Mouse (Mus musculus) G1E (cell line): ENCODE data around the gene Plekhf1. TPM values are rescaled to one million over a fixed set of nuclear protein-coding genes. Genes with fewer than 3 reads are reported as not detected.
A peak's percentile ranks its signal among the peaks of the same experiment; 100 is the strongest.

ENCODE experiments used
- ATAC-seq: 2 replicates; pipeline ENCODE4 v1.8.0; 2016; ENCODE audit warnings: mild to moderate bottlenecking; ENCODE audit not compliant: insufficient number of reproducible peaks, poor library complexity, low FRiP score, severe bottlenecking; ENCODE audit errors: extremely low read depth
- DNase-seq: peaks from one replicate; pipeline ENCODE4 v3.0.0; 2012; ENCODE audit warnings: low spot score
- H3K27me3 ChIP-seq: 2 replicates; pipeline ENCODE4 v1.6.1; 2012; ENCODE audit warnings: mild to moderate bottlenecking, low read length, inconsistent platforms; ENCODE audit not compliant: insufficient read depth
- H3K36me3 ChIP-seq: replicated peaks from 2 replicates; pipeline ENCODE3; 2012; ENCODE audit warnings: mild to moderate bottlenecking, inconsistent platforms
- H3K4me1 ChIP-seq: 2 replicates; pipeline ENCODE4 v1.6.1; 2012; ENCODE audit warnings: low read depth, low read length, inconsistent platforms, mixed read lengths; ENCODE audit not compliant: insufficient read depth
- H3K4me3 ChIP-seq: 2 replicates; pipeline ENCODE4 v1.5.1; 2012; ENCODE audit warnings: low read depth, mild to moderate bottlenecking, inconsistent platforms, low read length, moderate library complexity, mixed read lengths
- H3K9me3 ChIP-seq: replicated peaks from 2 replicates; pipeline ENCODE4 v1.6.1; 2012; ENCODE audit warnings: inconsistent platforms
- CTCF ChIP-seq: IDR thresholded peaks from 2 replicates; pipeline ENCODE4 v1.5.1; 2012; ENCODE audit warnings: low read depth, low read length, inconsistent platforms, mixed read lengths
- GATA1 ChIP-seq: IDR thresholded peaks from 2 replicates; pipeline ENCODE4 v1.6.1; 2012; ENCODE audit warnings: borderline replicate concordance, low read length, inconsistent platforms, mixed read lengths
- GATA2 ChIP-seq: IDR thresholded peaks from 2 replicates; pipeline ENCODE4 v1.6.1; 2012; ENCODE audit warnings: low read depth, low read length, inconsistent platforms, borderline replicate concordance
- POLR2AphosphoS5 ChIP-seq: IDR thresholded peaks from 2 replicates; pipeline ENCODE4 v1.6.1; 2012; ENCODE audit warnings: low read depth, low read length, inconsistent platforms; ENCODE audit not compliant: insufficient replicate concordance
- TAL1 ChIP-seq: conservative IDR thresholded peaks from 2 replicates; pipeline ENCODE4 v1.6.1; 2012; ENCODE audit warnings: low read depth, low read length, inconsistent platforms, mixed read lengths
- polyA plus RNA-seq: library from polyadenylated mRNA; stranded (reverse); fragments of >175 nt; gene quantifications from 2 replicates; pipeline ENCODE4 v1.2.3, GENCODE M21; 2012
- total RNA-seq, 2 experiments: library from RNA; stranded (forward) in 1 of 2; stranded (reverse) in 1 of 2; fragments of 200-1000 nt in 1 of 2; fragments of >200 nt in 1 of 2; fragmentation: Nextera tagmentation in 1 of 2; gene quantifications; 2 replicates each; pipeline ENCODE4 v1.2.3; 2014 to 2017

Plekhf1 gene
- total and polyA plus RNA-seq, 3 experiments = 0.60 to 1.2 (median 0.93) TPM

DNA sequence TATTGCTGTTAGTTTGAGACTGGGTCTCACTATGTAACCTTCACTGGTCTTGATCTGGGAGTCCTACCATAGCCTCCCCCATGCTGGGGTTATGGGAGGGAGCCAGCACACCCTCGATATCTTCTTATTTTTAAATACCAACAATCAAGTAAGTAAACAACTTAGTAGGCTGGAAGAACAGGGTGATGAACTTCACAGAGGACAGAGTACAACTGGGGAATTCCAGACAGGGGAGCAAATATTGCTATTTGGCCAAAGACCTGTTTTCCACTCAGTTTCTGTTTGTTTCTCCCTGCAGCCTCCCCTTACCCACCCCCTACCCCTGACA is 43.4 kb downstream of the Plekhf1 start:
- H3K4me1 ChIP-seq = peaks cover 7% of the 10 kb centered on the region; the same call in 1 of the 2 replicates
- H3K9me3 ChIP-seq = peaks cover 57% of the 10 kb centered on the region
- no peaks in the 10 kb centered on the region for H3K36me3 ChIP-seq
- H3K4me3 ChIP-seq = peak overlapping the region; percentile 62; the same call in 1 of the 2 replicates
- no peak for TF ChIP-seq CTCF
- TF ChIP-seq GATA1 = no peak
- TF ChIP-seq POLR2AphosphoS5 = no peak
- TF ChIP-seq TAL1 = no peak
- TF ChIP-seq GATA2 = no peak
- DNase-seq (peak; percentile 42), ATAC-seq (no peak)
- no peaks in the 10 kb centered on the region; the same call in 1 of the 2 replicates for H3K27me3 ChIP-seq

DNA sequence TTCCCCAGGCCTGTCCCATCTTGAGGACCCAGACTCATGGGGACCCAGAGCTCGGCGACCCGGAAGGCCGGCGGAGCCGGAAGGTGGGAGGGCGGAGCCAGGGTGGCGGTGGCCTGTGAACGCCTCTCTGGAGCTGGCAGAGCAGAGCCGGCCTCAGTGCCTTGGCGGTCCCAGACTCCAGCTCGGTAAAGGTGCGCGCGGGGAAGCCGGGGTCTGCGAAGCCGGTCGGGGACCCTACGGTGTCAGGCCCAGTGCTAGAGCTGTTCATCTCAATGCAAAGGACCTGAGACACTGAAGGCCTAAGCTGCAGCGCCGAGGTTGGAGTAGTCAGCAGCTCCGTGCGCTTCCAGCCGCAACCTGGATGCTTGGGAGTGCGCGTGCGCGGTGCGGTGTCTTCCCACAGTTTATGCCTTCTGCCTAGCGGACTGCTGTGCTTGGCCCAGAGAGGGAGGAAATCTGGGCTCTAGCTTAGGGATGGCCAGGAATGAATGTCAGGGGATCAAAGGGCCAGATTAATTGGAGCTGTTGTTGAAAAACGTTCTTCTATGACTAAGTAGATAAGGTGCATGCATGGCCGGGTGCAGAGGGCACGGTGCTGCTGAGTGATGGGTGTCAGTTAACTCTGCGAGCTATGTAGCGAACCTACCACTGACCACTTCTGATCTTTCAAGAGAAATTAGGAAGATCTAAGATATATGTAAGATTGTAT is 44.0 kb downstream of the Plekhf1 start:
- peak; percentile 29 for ATAC-seq
- peak overlapping the region; percentile 62 for H3K4me3 ChIP-seq
- peak; percentile 90 for DNase-seq
- TF ChIP-seq POLR2AphosphoS5 (no peak), GATA2 (no peak), CTCF (no peak), GATA1 (no peak), TAL1 (no peak)
- peaks cover 7% of the 10 kb centered on the region; the same call in 1 of the 2 replicates for H3K4me1 ChIP-seq
- H3K9me3 ChIP-seq = peaks cover 52% of the 10 kb centered on the region
- no peaks in the 10 kb centered on the region for H3K36me3 ChIP-seq
- H3K27me3 ChIP-seq = no peaks in the 10 kb centered on the region; the same call in 1 of the 2 replicates

DNA sequence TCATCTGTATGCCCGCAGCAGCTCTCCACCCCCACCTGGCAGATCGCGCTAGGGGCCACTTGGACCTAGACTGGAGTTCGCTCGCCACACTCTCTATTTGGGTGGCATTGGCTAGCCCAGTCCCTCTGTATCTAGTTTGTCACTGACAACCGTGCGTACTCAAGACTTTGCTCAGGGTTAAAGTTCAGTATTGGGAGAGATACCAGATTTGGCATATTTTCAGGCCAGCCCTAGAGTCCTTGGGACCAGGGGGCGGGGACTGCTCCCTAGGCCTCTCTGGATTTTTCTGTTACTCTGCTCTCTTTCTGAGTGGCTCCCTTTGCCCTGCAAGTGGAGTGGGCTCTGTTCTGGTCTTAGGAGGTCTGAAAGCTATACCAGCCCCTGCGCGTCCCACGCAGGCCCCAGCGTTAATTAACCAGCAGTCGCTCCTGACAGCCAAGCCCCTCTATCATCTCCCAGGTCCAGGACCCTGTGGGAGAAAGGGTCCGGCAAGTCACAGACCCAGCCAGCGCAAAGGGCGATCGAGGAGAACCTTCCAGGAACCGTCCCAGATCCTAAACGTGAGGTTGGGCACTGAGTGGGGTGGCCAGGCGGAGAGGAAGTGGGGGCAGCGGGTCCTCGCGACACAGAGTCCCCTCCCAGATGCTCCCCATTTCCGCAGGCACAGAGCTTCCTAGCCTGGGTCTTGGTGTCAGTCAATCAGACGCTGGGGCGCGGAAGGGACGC is 44.7 kb downstream of the Plekhf1 start, which contains the start of gene 1600014C10Rik:
Gene 1600014C10Rik, plus strand, starts transcription at position 256 of the 726 bp plus-strand sequence.
- peaks cover 45% of the 10 kb centered on the region for H3K9me3 ChIP-seq
- peak within 1 kb of the TSS; percentile 62 for H3K4me3 ChIP-seq
- ATAC-seq (peak; percentile 12), DNase-seq (no peak)
- no peaks in the 10 kb centered on the region; the same call in 1 of the 2 replicates for H3K27me3 ChIP-seq
- H3K36me3 ChIP-seq = no peaks in the 10 kb centered on the region
- TF ChIP-seq CTCF (no peak), GATA1 (no peak), POLR2AphosphoS5 (no peak), GATA2 (no peak), TAL1 (no peak)
- peaks cover 7% of the 10 kb centered on the region; the same call in 1 of the 2 replicates for H3K4me1 ChIP-seq

DNA sequence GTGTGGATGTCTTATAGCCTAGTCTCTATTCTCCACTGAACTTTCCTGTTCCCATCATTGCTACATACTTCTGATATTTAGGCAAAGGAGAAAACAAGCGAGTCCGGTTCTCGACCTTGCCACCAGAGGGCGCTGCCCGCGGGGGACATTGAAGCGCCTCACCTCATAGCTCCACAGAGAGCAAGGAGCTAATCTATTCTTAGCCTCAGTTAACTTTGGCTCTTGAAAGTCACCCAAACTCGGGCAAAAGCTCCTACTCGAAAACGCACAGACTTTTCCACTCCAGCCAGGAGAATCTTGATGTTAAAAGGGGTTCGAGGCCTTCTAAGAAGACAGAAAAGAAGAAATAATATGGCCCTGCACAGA is 45.2 kb downstream of the Plekhf1 start:
- TF ChIP-seq GATA2 = no peak
- TF ChIP-seq TAL1 = no peak
- no peak for TF ChIP-seq POLR2AphosphoS5
- no peak for TF ChIP-seq GATA1
- no peak for TF ChIP-seq CTCF
- DNase-seq = peak; percentile 29
- Histone ChIP-seq H3K36me3 (no peaks in the 10 kb centered on the region), H3K9me3 (peaks cover 41% of the 10 kb centered on the region), H3K4me1 (peaks cover 7% of the 10 kb centered on the region; the same call in 1 of the 2 replicates), H3K4me3 (peak overlapping the region; percentile 62; the same call in 1 of the 2 replicates), H3K27me3 (no peaks in the 10 kb centered on the region; the same call in 1 of the 2 replicates)
- no peak for ATAC-seq

DNA sequence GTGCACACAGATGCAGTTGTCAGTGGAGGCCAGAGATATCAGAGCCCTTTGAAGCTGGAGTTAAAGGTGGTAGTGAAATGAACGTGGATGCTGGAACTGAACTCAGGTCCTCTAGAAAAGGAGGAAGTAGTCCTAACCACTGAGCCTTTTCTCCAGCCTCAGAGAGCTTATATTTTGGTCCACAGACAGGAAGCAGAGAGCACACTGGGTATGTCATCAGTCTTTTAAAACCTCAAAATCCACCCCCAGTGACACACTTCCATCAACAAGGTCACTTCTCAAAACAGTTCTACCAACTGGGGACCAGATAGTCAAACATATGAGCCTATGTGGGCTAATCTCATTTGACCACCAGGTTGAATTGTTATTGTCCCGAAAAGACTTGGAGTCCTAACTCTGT is 46.5 kb downstream of the Plekhf1 start:
- Histone ChIP-seq H3K27me3 (no peaks in the 10 kb centered on the region; the same call in 1 of the 2 replicates), H3K4me1 (peaks cover 7% of the 10 kb centered on the region; the same call in 1 of the 2 replicates), H3K36me3 (no peaks in the 10 kb centered on the region), H3K4me3 (no peak overlapping the region), H3K9me3 (peaks cover 44% of the 10 kb centered on the region)
- ATAC-seq (no peak), DNase-seq (no peak)
- TF ChIP-seq GATA1 = no peak
- no peak for TF ChIP-seq TAL1
- no peak for TF ChIP-seq POLR2AphosphoS5
- no peak for TF ChIP-seq CTCF
- TF ChIP-seq GATA2 = no peak

DNA sequence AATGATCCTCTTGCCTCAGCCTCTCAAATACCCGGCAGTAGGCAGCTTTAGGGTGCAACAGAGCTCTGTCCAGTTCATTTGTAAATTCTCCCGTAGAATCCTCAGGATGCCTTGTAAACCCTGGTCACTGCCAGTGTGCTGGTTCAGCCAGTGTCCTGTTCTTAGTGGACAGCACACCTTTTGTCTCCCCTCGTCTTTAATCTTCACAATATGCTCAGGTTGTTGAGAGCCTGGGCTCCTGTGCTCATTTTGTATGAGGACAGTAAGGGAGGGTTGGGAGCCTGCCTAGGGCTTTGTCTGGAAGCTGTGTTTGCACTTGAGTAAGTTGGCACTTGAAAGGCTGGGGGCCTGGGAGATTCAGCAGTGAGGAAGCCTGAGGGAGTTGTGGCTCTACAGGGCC is 47.9 kb downstream of the Plekhf1 start:
- peak; percentile 38 for DNase-seq
- H3K4me1 ChIP-seq = peaks cover 7% of the 10 kb centered on the region; the same call in 1 of the 2 replicates
- no peak for TF ChIP-seq CTCF
- H3K36me3 ChIP-seq = no peaks in the 10 kb centered on the region
- H3K4me3 ChIP-seq = no peak overlapping the region
- H3K27me3 ChIP-seq = no peaks in the 10 kb centered on the region; the same call in 1 of the 2 replicates
- no peak for ATAC-seq
- peaks cover 40% of the 10 kb centered on the region for H3K9me3 ChIP-seq
